Mouse (Mus musculus): Measurements from ENCODE around the gene Lgr6.

- TF ChIP-seq CTCF (IDR thresholded peaks at IDR 0.05; ENCODE audit: low read depth, low read length), result no peak
- no peak for TF ChIP-seq GATA1 (IDR thresholded peaks at IDR 0.05; ENCODE audit: borderline replicate concordance, low read length)
- no peak for TF ChIP-seq TAL1 (conservative IDR thresholded peaks at IDR 0.05; ENCODE audit: low read depth, low read length)
- TF ChIP-seq POLR2AphosphoS5 (IDR thresholded peaks at IDR 0.05; ENCODE audit: insufficient replicate concordance, low read depth, low read length), result no peak
- TF ChIP-seq GATA2 (IDR thresholded peaks at IDR 0.05; ENCODE audit: borderline replicate concordance, low read depth, low read length), result no peak
Observed at GRCm38 (mm10) chr1:134962821-134963220, 142.3 kb downstream of the Lgr6 start.
